Mouse (Mus musculus): Measurements from ENCODE around the gene Igfbp1. TPM values are rescaled to one million over a fixed set of nuclear protein-coding genes. Genes with fewer than 3 reads are reported as not detected.

The Igfbp1 gene
- 0.08 and 0.11 TPM in 2 replicates for polyA plus RNA-seq (2012)

GRCm38 (mm10) chr11:7197491-7197941 lies at the start of gene Igfbp1:
Igfbp1 (plus strand) TSS chr11:7197782.
- no peaks in the 10 kb centered on the region for H3K4me1 ChIP-seq (ENCODE audit: control insufficient read depth)
- peak within 1 kb of the TSS; percentile 58 for H3K4me3 ChIP-seq (replicated peaks)
- no peaks in the 10 kb centered on the region for H3K27me3 ChIP-seq (ENCODE audit: control insufficient read depth)
- TF ChIP-seq GATA1 (IDR thresholded peaks at IDR 0.05; ENCODE audit: low read length) = no peak
- TF ChIP-seq TAL1 (IDR thresholded peaks at IDR 0.05; ENCODE audit: low read length) = no peak
- peaks cover 2% of the 10 kb centered on the region; the same call in 1 of the 2 replicates for H3K9me3 ChIP-seq (ENCODE audit: control insufficient read depth, low read length)
- no peaks in the 10 kb centered on the region; the same call in 1 of the 2 replicates for H3K36me3 ChIP-seq (ENCODE audit: control insufficient read depth)

DNA sequence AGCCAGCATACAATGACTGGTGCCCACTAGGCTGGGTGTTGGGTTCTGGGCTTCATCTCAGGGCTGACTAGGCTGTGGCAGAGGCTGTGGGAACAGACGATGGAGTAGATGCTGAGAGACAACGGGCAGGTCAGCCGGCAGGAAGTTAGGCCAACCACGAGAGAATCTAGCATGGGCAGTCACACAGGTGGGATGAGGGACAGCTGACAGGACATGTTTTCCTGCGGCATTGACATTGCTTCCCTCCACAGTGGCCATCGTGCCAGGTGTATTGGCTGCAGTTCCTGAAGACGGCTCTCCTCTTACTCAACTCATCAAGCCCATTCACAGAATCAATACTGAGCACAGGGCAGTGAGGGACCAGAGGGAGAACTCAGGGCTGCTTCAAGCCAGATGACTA lies 49.6 kb upstream of the Igfbp1 start:
- no peaks in the 10 kb centered on the region for H3K9me3 ChIP-seq (ENCODE audit: control insufficient read depth, low read length)
- H3K4me1 ChIP-seq (ENCODE audit: control insufficient read depth) = no peaks in the 10 kb centered on the region
- H3K27me3 ChIP-seq (ENCODE audit: control insufficient read depth) = no peaks in the 10 kb centered on the region
- TF ChIP-seq GATA1 (IDR thresholded peaks at IDR 0.05; ENCODE audit: low read length) (no peak), TAL1 (IDR thresholded peaks at IDR 0.05; ENCODE audit: low read length) (no peak)
- no peaks in the 10 kb centered on the region for H3K36me3 ChIP-seq (ENCODE audit: control insufficient read depth)
- no peak overlapping the region for H3K4me3 ChIP-seq (replicated peaks)

GRCm38 (mm10) chr11:7149471-7149870 lies 48.1 kb upstream of the Igfbp1 start:
- Histone ChIP-seq H3K4me3 (replicated peaks) (no peak overlapping the region), H3K27me3 (ENCODE audit: control insufficient read depth) (no peaks in the 10 kb centered on the region), H3K4me1 (ENCODE audit: control insufficient read depth) (no peaks in the 10 kb centered on the region), H3K36me3 (ENCODE audit: control insufficient read depth) (no peaks in the 10 kb centered on the region), H3K9me3 (ENCODE audit: control insufficient read depth, low read length) (no peaks in the 10 kb centered on the region)
- no peak for TF ChIP-seq TAL1 (IDR thresholded peaks at IDR 0.05; ENCODE audit: low read length)
- no peak for TF ChIP-seq GATA1 (IDR thresholded peaks at IDR 0.05; ENCODE audit: low read length)

GRCm38 (mm10) chr11:7150511-7150910 lies 47.1 kb upstream of the Igfbp1 start:
- no peak for TF ChIP-seq GATA1 (IDR thresholded peaks at IDR 0.05; ENCODE audit: low read length)
- no peak for TF ChIP-seq TAL1 (IDR thresholded peaks at IDR 0.05; ENCODE audit: low read length)
- Histone ChIP-seq H3K4me3 (replicated peaks) (no peak overlapping the region), H3K9me3 (ENCODE audit: control insufficient read depth, low read length) (no peaks in the 10 kb centered on the region), H3K4me1 (ENCODE audit: control insufficient read depth) (no peaks in the 10 kb centered on the region), H3K27me3 (ENCODE audit: control insufficient read depth) (no peaks in the 10 kb centered on the region), H3K36me3 (ENCODE audit: control insufficient read depth) (no peaks in the 10 kb centered on the region)

- Histone ChIP-seq H3K9me3 (ENCODE audit: control insufficient read depth, low read length) (no peaks in the 10 kb centered on the region), H3K4me3 (replicated peaks) (no peak overlapping the region), H3K27me3 (ENCODE audit: control insufficient read depth) (no peaks in the 10 kb centered on the region), H3K4me1 (ENCODE audit: control insufficient read depth) (no peaks in the 10 kb centered on the region), H3K36me3 (ENCODE audit: control insufficient read depth) (no peaks in the 10 kb centered on the region)
- no peak for TF ChIP-seq TAL1 (IDR thresholded peaks at IDR 0.05; ENCODE audit: low read length)
- TF ChIP-seq GATA1 (IDR thresholded peaks at IDR 0.05; ENCODE audit: low read length) = no peak
Measured at GRCm38 (mm10) chr11:7152371-7152770, 45.2 kb upstream of the Igfbp1 start.

DNA sequence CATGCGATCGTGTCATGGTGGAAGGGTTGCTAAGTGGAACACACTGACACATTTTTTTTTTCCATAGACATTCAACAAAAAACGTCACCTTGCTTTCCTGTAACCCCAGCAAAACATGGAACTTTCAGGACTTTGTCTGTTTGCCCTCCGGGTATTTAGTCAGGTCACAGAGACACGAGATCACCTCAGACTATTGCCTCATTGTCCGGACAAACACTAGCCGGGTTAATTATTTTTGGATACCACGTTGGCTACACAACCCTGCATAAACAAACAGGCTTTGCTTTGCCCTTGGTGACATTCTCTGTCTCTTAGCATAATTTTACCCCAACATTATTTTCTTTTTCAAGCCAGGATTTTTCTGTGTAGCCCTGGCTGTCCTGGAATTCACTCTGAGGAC lies 44.5 kb upstream of the Igfbp1 start:
- Histone ChIP-seq H3K9me3 (ENCODE audit: control insufficient read depth, low read length) (no peaks in the 10 kb centered on the region), H3K4me1 (ENCODE audit: control insufficient read depth) (no peaks in the 10 kb centered on the region), H3K36me3 (ENCODE audit: control insufficient read depth) (no peaks in the 10 kb centered on the region), H3K4me3 (replicated peaks) (no peak overlapping the region), H3K27me3 (ENCODE audit: control insufficient read depth) (no peaks in the 10 kb centered on the region)
- TF ChIP-seq TAL1 (IDR thresholded peaks at IDR 0.05; ENCODE audit: low read length) (no peak), GATA1 (IDR thresholded peaks at IDR 0.05; ENCODE audit: low read length) (no peak)

- Histone ChIP-seq H3K27me3 (ENCODE audit: control insufficient read depth) (no peaks in the 10 kb centered on the region), H3K4me3 (replicated peaks) (no peak overlapping the region), H3K9me3 (ENCODE audit: control insufficient read depth, low read length) (no peaks in the 10 kb centered on the region), H3K4me1 (ENCODE audit: control insufficient read depth) (no peaks in the 10 kb centered on the region), H3K36me3 (ENCODE audit: control insufficient read depth) (no peaks in the 10 kb centered on the region)
- TF ChIP-seq TAL1 (IDR thresholded peaks at IDR 0.05; ENCODE audit: low read length) (no peak), GATA1 (IDR thresholded peaks at IDR 0.05; ENCODE audit: low read length) (no peak)
Measured at GRCm38 (mm10) chr11:7156427-7156826, 41.2 kb upstream of the Igfbp1 start.

DNA sequence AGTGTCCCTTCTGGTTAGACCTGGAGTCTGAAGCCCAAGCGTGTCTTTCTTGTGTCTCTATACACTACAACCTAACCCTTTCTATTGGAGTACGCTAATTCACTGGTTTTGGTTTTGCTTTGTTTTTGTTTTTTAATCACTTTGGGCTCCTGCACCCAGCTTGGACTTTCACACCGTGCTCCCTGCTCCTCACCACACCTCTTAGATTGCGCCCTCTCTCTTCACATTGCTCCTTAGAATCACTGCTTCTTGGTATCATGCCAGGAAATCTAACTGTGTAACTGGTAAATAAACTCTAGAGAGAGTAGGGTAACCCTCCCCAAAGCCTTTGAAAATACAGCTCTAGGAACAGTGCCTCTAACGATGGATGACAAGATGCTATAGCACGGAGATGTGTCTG lies 39.4 kb upstream of the Igfbp1 start:
- no peaks in the 10 kb centered on the region for H3K4me1 ChIP-seq (ENCODE audit: control insufficient read depth)
- H3K4me3 ChIP-seq (replicated peaks) = no peak overlapping the region
- TF ChIP-seq TAL1 (IDR thresholded peaks at IDR 0.05; ENCODE audit: low read length) (no peak), GATA1 (IDR thresholded peaks at IDR 0.05; ENCODE audit: low read length) (no peak)
- no peaks in the 10 kb centered on the region for H3K9me3 ChIP-seq (ENCODE audit: control insufficient read depth, low read length)
- H3K27me3 ChIP-seq (ENCODE audit: control insufficient read depth) = no peaks in the 10 kb centered on the region
- no peaks in the 10 kb centered on the region for H3K36me3 ChIP-seq (ENCODE audit: control insufficient read depth)

- Histone ChIP-seq H3K9me3 (ENCODE audit: control insufficient read depth, low read length) (no peaks in the 10 kb centered on the region), H3K4me1 (ENCODE audit: control insufficient read depth) (no peaks in the 10 kb centered on the region), H3K27me3 (ENCODE audit: control insufficient read depth) (no peaks in the 10 kb centered on the region), H3K4me3 (replicated peaks) (no peak overlapping the region), H3K36me3 (ENCODE audit: control insufficient read depth) (no peaks in the 10 kb centered on the region)
- no peak for TF ChIP-seq TAL1 (IDR thresholded peaks at IDR 0.05; ENCODE audit: low read length)
- no peak for TF ChIP-seq GATA1 (IDR thresholded peaks at IDR 0.05; ENCODE audit: low read length)
Measured at GRCm38 (mm10) chr11:7160146-7160545, 37.4 kb upstream of the Igfbp1 start.

GRCm38 (mm10) chr11:7160637-7161101 lies 36.9 kb upstream of the Igfbp1 start:
- Histone ChIP-seq H3K4me1 (ENCODE audit: control insufficient read depth) (no peaks in the 10 kb centered on the region), H3K36me3 (ENCODE audit: control insufficient read depth) (no peaks in the 10 kb centered on the region), H3K9me3 (ENCODE audit: control insufficient read depth, low read length) (no peaks in the 10 kb centered on the region), H3K27me3 (ENCODE audit: control insufficient read depth) (no peaks in the 10 kb centered on the region), H3K4me3 (replicated peaks) (no peak overlapping the region)
- TF ChIP-seq GATA1 (IDR thresholded peaks at IDR 0.05; ENCODE audit: low read length) = no peak
- TF ChIP-seq TAL1 (IDR thresholded peaks at IDR 0.05; ENCODE audit: low read length) = no peak

Measured in erythroblast, embryonic 14.5 days (primary cell).